Mouse (Mus musculus): ENCODE data around the gene Ptpre.

- TF ChIP-seq POLR2A (IDR thresholded peaks at IDR 0.05; ENCODE audit: extremely low read depth, insufficient read depth, low read length) (no peak), CTCF (IDR thresholded peaks at IDR 0.05; ENCODE audit: low read depth, low read length) (no peak)
These were observed 95.5 kb downstream of the Ptpre start for GRCm38 (mm10) chr7:135632716-135633258.

Measured in liver, adult 2 months (tissue).